20 mouse cellular contexts compared by ENCODE assay signal in genomic region chr17:5269774-5270173, GRCm38 (mm10).
A peak's percentile ranks its signal among the peaks of the same experiment; 100 is the strongest.
DNase-seq lines count a peak whose midpoint lies in the region; ATAC-seq lines count a peak whose summit lies in the region.
"Had no signal": no experiment of that assay in that cellular context is flagged by ENCODE, and none has a peak within 500 bp of the region (broad histone marks: within the 10 kb centered on the region; RNA-seq: fewer than 3 reads in every experiment).

No protein-coding gene starts in this region.

- H3K4me1 ChIP-seq in forebrain, embryonic 14.5 days (ENCODE audit: control insufficient read depth, insufficient read depth, low read length), result peaks cover 22% of the 10 kb centered on the region
- 0 out of 2 replicates have a peak, but pooled peaks cover 9% of the 10 kb centered on the region for H3K4me1 ChIP-seq in forebrain, embryonic 10.5 days
- H3K4me1 ChIP-seq in hindbrain, embryonic 13.5 days (replicated peaks), result peaks cover 62% of the 10 kb centered on the region
- peaks cover 14% of the 10 kb centered on the region; the same call in 1 of the 2 replicates for H3K4me1 ChIP-seq in hindbrain, embryonic 10.5 days (replicated peaks)
- peaks cover 65% of the 10 kb centered on the region for H3K4me1 ChIP-seq in neural tube, embryonic 13.5 days (replicated peaks)
- no peaks in the 10 kb centered on the region for H3K4me1 ChIP-seq in limb, embryonic 10.5 days
- H3K4me1 ChIP-seq: embryonic facial prominence, embryonic 12.5 days; heart, embryonic 12.5 days; intestine, embryonic 15.5 days had no signal

- no peak overlapping the region for H3K27ac ChIP-seq in forebrain, embryonic 14.5 days (ENCODE audit: low read depth, low read length)
- H3K27ac ChIP-seq in forebrain, embryonic 10.5 days, result no peak overlapping the region
- H3K27ac ChIP-seq in hindbrain, embryonic 13.5 days, result peak overlapping the region; percentile 61
- H3K27ac ChIP-seq in hindbrain, embryonic 10.5 days, result no peak overlapping the region
- peak overlapping the region; percentile 42; the same call in 1 of the 2 replicates for H3K27ac ChIP-seq in neural tube, embryonic 13.5 days (replicated peaks)
- no peak overlapping the region for H3K27ac ChIP-seq in limb, embryonic 10.5 days
- H3K27ac ChIP-seq: embryonic facial prominence, embryonic 12.5 days; forebrain, embryonic 12.5 days; intestine, embryonic 15.5 days had no signal

- 0 out of 2 replicates have a peak, but pooled peaks cover 4% of the 10 kb centered on the region for H3K36me3 ChIP-seq in forebrain, embryonic 14.5 days (ENCODE audit: control insufficient read depth, insufficient read depth, low read length)
- peaks cover 45% of the 10 kb centered on the region for H3K36me3 ChIP-seq in forebrain, embryonic 10.5 days (replicated peaks)
- H3K36me3 ChIP-seq in hindbrain, embryonic 13.5 days, result peaks cover 5% of the 10 kb centered on the region; the same call in 1 of the 2 replicates
- peaks cover 40% of the 10 kb centered on the region for H3K36me3 ChIP-seq in hindbrain, embryonic 10.5 days
- H3K36me3 ChIP-seq in neural tube, embryonic 13.5 days, result 0 out of 2 replicates have a peak, but pooled peaks cover 6% of the 10 kb centered on the region
- peaks cover 45% of the 10 kb centered on the region for H3K36me3 ChIP-seq in limb, embryonic 10.5 days

- 83% methylated on average over 16 of the region's 16 CpGs for WGBS in forebrain, embryonic 14.5 days
- 91% methylated on average over 16 of the region's 16 CpGs for WGBS in forebrain, embryonic 10.5 days
- 65% methylated on average over 16 of the region's 16 CpGs for WGBS in hindbrain, embryonic 13.5 days
- WGBS in hindbrain, embryonic 10.5 days, result 84% methylated on average over 16 of the region's 16 CpGs
- 68% methylated on average over 16 of the region's 16 CpGs for WGBS in neural tube, embryonic 13.5 days
- 91% methylated on average over 16 of the region's 16 CpGs for WGBS in limb, embryonic 10.5 days

- no peak overlapping the region for H3K4me2 ChIP-seq in forebrain, embryonic 14.5 days (ENCODE audit: low read length)
- no peak overlapping the region for H3K4me2 ChIP-seq in hindbrain, embryonic 13.5 days
- H3K4me2 ChIP-seq in neural tube, embryonic 13.5 days, result no peak overlapping the region
- H3K4me2 ChIP-seq: embryonic facial prominence, embryonic 12.5 days; forebrain, embryonic 12.5 days; heart, embryonic 12.5 days; intestine, embryonic 15.5 days had no signal

- no peaks in the 10 kb centered on the region for H3K9me3 ChIP-seq in forebrain, embryonic 14.5 days (replicated peaks; ENCODE audit: control insufficient read depth, low read length)
- no peaks in the 10 kb centered on the region for H3K9me3 ChIP-seq in forebrain, embryonic 10.5 days
- H3K9me3 ChIP-seq in hindbrain, embryonic 13.5 days, result no peaks in the 10 kb centered on the region
- no peaks in the 10 kb centered on the region for H3K9me3 ChIP-seq in hindbrain, embryonic 10.5 days
- H3K9me3 ChIP-seq in neural tube, embryonic 13.5 days, result no peaks in the 10 kb centered on the region
- H3K9me3 ChIP-seq in limb, embryonic 10.5 days (replicated peaks), result no peaks in the 10 kb centered on the region
- H3K9me3 ChIP-seq: embryonic facial prominence, embryonic 12.5 days; forebrain, embryonic 12.5 days; G1E; heart, embryonic 12.5 days; intestine, embryonic 15.5 days had no signal

- no peak for ATAC-seq in forebrain, embryonic 14.5 days
- no peak for ATAC-seq in hindbrain, embryonic 13.5 days (ENCODE audit: low FRiP score)
- ATAC-seq in neural tube, embryonic 13.5 days (ENCODE audit: low read depth), result no peak
- ATAC-seq: CD4-positive, CD25-positive, alpha-beta regulatory T cell, adult 4 months; intestine, embryonic 15.5 days had no signal

- no peak overlapping the region for H3K4me3 ChIP-seq in forebrain, embryonic 14.5 days (ENCODE audit: low read depth, low read length)
- H3K4me3 ChIP-seq in forebrain, embryonic 10.5 days, result no peak overlapping the region
- H3K4me3 ChIP-seq in hindbrain, embryonic 13.5 days, result no peak overlapping the region
- no peak overlapping the region for H3K4me3 ChIP-seq in hindbrain, embryonic 10.5 days
- H3K4me3 ChIP-seq in neural tube, embryonic 13.5 days, result no peak overlapping the region
- H3K4me3 ChIP-seq in limb, embryonic 10.5 days, result no peak overlapping the region
- H3K4me3 ChIP-seq: embryonic facial prominence, embryonic 12.5 days; forebrain, embryonic 12.5 days; heart, embryonic 12.5 days; intestine, embryonic 15.5 days had no signal

- peak; percentile 19 for DNase-seq in forebrain, embryonic 14.5 days (ENCODE audit: low spot score)
- DNase-seq in forebrain, embryonic 10.5 days (ENCODE audit: extremely low spot score, low spot score), result no peak
- DNase-seq in hindbrain, embryonic 10.5 days (ENCODE audit: low spot score), result no peak
- no peak for DNase-seq in neural tube, embryonic 10.5 days (ENCODE audit: extremely low spot score, low spot score)
- no peak for DNase-seq in limb, embryonic 10.5 days (ENCODE audit: low spot score)
- no peak for DNase-seq in testis, postnatal 14 days (ENCODE audit: low spot score)
- DNase-seq: B cell, adult 2 months; cerebellum, adult 11 months; cerebellum, adult 8-10 months; cerebellum, postnatal 14 days; embryo, embryonic 11 days; gastrocnemius, postnatal 14 days had no signal

- H3K27me3 ChIP-seq in forebrain, embryonic 14.5 days (replicated peaks; ENCODE audit: control insufficient read depth, insufficient read depth, low read length), result no peaks in the 10 kb centered on the region
- H3K27me3 ChIP-seq in forebrain, embryonic 10.5 days (ENCODE audit: poor library complexity, severe bottlenecking), result no peaks in the 10 kb centered on the region
- no peaks in the 10 kb centered on the region for H3K27me3 ChIP-seq in hindbrain, embryonic 13.5 days
- no peaks in the 10 kb centered on the region for H3K27me3 ChIP-seq in hindbrain, embryonic 10.5 days (ENCODE audit: insufficient read depth, poor library complexity, severe bottlenecking)
- H3K27me3 ChIP-seq in neural tube, embryonic 13.5 days, result no peaks in the 10 kb centered on the region
- no peaks in the 10 kb centered on the region for H3K27me3 ChIP-seq in limb, embryonic 10.5 days (ENCODE audit: low read depth, poor library complexity, severe bottlenecking)
- H3K27me3 ChIP-seq: embryonic facial prominence, embryonic 12.5 days; forebrain, embryonic 12.5 days; heart, embryonic 12.5 days; intestine, embryonic 15.5 days had no signal

- H3K9ac ChIP-seq in forebrain, embryonic 14.5 days (ENCODE audit: low read length), result no peak overlapping the region
- no peak overlapping the region for H3K9ac ChIP-seq in hindbrain, embryonic 13.5 days
- no peak overlapping the region for H3K9ac ChIP-seq in neural tube, embryonic 13.5 days
- H3K9ac ChIP-seq: embryonic facial prominence, embryonic 12.5 days; forebrain, embryonic 12.5 days; heart, embryonic 12.5 days; intestine, embryonic 15.5 days had no signal

Comparison
In these comparisons a context has a peak if more than half of its experiments do, and no peak if none do; other contexts are left out.
1. H3K27ac ChIP-seq: peak in hindbrain, embryonic 13.5 days (single experiment) and neural tube, embryonic 13.5 days (single experiment); none in forebrain, embryonic 14.5 days (single experiment), forebrain, embryonic 10.5 days (single experiment), hindbrain, embryonic 10.5 days (single experiment) and limb, embryonic 10.5 days (single experiment).